Mouse (Mus musculus) cerebellum, postnatal 4 days (tissue): Measurements from ENCODE around the gene Lrrc17.

Experiments
- DNase-seq, 2 experiments: peaks; one replicate each; pipeline ENCODE4 v3.0.0; 2022; ENCODE audit warnings: low spot score in 2 of 2, mixed read lengths in 1 of 2

The Lrrc17 gene

DNA sequence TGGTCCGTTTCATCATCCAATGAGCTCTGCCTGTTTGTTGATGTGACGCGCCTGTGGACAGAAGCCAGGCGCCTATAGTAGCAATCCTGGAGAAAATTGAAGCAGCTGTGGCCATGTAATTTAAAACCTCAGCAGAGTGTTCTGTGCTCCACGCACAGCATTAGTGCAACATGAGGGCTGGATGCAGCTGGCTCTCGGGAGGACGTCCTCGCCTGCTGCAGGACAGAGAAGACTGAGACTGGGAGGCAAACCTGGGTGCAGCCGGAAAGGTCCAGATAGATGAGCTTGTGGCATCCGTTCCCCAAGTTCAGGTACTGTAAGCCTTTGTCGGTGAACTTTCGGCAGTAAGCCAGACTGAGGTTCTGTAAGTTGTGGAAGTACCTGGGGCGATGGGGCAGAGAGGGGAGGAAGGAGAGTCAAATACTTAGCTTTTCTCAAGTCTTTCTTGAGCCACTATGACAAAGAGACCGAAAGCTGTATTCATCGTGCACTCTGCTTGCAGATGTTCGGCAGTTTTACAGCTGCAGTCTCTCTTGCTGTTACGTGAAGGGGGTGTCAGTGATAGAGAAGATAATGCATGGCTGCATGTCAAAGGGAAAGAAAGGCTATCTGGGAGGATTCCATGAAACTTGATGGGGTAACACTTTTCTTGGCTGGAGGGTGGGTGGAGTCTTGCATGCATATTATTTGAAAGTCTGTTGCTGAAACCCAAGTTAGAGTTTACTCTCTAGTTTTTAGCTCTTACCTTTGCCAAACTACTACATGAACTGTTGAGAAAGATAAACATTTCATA, at the start of gene Lrrc17:
Gene Lrrc17, plus strand, starts transcription at position 151 of the 793 bp plus-strand sequence.
- DNase-seq: no peak

DNA sequence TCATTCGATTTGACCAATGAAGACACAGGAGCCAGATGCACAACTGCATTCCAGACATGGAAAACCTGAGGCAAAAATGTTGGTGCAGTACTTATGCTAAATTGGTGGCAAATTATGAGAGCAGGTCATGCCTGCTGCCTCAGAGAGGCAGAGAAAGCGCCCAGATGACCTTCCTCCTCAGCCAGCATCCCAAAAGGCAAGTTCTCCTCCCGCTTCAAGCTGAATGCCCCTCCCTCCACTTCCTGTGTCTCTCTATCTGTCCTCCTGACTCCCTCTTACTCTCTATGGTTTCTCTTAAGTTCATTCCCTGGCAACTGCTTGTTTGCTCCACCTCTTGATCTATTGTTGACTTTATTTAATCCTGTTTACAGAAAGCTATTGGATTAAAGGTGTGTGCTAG, 48.6 kb upstream of the Lrrc17 start:
- no peak for DNase-seq

DNA sequence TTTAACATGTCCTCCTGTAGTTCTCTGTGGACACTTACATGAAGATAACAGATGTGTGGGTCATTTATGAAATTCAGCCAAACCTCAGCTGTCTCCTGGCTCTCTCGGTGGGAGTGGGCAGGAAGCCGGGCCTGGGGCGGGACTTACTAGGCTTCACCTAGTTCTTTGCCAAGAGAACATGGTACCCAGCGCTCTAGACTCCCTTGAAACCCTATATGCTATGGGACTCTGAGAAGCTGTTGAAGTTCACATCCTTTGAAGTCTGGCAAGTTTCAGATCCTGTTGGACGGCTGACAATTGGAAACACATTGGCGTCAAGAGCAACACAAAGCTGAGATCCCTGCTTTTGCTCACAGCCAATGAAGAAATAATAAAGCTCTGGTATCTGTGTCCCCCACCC, 47.0 kb upstream of the Lrrc17 start:
- peak in 1 of 2 experiments; percentile 36 for DNase-seq

DNA sequence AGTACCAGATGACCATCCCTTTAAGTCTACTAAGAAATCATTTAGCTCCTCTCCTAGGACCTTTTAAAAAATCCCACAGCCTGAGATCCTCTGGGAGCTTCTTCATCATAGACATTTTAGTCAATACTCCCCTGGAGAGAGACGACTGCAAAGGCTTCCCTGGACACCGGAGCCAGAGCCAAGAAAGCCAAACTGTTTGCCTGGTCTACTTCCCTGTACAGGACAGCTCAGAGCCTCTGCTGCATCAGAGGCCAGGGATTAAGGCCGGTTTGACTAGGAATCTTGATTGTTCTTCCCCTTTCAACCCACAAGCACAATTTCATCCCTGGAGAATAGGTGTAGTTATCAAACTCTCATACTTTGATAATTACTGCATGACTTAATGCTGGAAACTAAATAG, 46.5 kb upstream of the Lrrc17 start:
- DNase-seq: no peak

DNA sequence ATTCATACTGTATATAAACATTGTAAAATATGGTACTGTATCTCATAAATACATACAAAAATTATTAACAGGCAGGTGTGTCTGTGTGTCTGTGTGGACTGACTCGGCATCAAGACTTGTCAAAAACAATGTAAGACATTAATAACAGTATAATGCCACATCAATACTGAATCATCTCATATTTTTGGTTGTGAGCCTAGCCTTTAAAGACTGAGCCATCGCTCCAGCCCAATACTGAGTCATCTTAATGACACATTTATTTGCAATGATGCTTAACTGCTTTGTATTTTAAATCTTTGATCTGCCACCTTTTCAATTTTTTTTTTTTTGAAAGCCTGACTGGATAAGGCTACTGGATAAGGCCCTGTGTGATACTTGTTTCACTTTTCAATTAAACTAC, 44.9 kb upstream of the Lrrc17 start:
- no peak for DNase-seq

DNA sequence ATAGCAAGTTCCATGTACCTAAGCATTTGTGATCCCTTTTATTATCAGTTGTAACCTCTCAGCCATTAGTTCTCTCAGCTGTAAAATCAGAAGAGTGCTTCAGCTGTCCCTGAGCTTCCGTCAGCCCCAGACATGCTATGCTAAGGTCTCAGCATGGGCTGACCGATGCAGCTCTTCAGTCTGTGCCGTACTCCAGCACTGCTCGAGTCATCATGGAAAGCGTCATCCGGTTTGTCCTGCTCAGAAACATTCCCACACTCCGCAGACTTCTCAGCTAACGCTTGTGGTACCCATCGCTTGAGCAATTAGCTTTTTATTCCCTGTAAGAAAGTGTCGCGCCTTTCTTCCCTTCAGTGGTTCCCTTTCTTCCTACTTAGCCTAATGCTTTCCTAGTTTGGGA, 44.4 kb upstream of the Lrrc17 start:
- DNase-seq: no peak

DNA sequence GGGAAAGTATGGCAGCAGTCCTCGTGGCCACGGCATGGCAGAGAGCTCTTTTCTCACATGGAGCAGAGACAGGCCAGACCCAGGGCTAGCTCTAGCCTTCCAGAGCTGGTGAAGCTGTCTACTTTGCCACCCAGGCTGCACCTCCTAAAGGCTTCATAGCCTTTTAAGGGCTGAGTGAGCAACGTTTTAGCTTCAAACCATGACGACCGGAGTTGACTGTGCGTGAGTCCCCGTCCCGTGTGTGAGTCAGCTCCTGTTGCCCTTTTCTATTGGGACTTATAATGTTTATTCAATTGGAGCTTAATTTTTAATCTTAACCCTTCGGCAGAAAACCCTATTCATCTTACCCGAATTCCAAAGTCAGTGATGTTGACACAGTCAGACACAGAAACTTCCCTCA, 43.2 kb upstream of the Lrrc17 start:
- no peak for DNase-seq

DNA sequence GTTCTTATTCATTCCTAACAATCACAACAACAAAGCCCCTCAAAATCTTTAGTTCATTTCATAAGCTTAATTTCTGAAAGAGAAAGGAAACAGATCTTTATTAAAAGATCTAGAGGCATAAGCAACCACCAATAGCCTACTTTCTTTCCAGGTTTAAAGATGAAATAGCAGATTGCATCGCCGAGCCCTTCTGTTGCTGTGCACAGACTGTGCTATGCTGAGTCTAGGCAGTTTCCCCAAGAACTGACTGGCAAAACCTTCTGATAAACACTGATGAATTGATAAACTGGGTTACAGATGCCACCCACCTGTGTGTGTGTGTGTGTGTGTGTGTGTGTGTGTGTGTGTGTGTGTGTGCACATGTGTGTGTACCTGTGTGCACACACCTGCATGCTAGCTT, 42.4 kb upstream of the Lrrc17 start:
- no peak for DNase-seq

DNA sequence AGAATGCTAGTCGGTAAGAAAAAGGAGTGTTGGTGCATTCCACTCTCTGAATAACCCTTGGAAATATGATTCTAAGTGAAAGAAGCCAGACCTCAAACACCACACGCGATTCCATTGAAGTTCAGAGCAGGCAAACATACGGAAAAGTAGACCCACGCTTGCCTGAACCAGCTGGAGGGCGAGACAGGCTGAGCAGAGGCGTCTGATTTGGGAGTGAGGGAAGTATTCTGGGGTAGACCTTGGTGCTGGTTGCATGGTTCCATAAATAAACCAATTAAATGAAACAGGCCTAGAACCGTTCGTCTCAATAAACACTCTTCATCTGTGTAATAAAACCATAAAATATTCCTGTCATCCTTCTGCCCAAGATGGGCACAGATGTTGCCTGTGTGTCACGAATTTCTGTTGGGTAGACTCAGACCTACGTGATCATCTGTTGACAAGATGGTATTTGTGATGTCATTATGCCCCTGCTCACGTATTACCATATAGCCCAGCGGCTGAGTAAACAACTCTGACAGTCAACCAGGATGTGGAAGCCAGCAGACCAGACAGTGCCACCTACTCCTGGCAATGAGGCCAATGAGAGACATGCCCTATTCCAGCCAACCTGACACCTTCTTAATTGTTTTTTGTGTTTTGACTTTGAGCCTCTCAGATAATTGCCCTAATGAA, 40.3 kb upstream of the Lrrc17 start:
- DNase-seq: no peak

DNA sequence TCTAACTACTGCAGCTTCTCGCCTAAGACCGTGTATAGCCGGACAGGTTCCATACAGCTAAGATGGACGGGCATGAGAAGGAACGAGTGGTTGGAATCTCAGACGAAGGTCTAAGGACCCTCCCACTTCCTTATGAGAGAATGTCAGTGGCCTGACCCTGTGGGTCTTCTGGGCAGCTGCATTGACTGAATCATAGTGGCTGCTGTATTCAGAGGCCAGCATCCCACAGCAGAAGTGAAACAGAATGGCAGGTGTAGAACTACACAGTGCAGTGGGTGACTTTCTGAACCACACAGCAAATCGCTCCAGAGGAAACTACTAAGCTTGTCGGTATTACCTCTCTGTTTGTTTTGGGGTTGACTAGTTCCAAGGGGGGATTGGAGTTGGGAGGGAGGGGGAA, 38.2 kb upstream of the Lrrc17 start:
- DNase-seq: no peak

DNA sequence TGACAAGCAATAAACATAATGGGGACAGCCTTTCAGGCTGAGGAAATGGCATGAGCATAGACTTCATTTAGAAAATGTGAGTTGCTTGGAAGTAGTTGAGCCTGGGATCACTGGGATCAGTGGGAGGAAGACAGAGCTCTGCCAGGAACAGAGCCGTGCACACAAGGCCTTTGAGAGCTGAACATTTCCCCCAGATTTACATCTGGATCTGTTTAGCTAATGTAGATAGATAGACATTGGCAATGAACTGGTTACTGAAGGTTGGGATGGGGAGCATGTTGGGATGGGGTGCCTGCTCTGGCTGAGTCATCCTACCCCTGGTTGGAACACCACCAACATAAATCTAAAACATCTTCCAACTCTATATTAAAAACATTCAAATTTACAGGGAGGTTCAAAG, 36.5 kb upstream of the Lrrc17 start:
- DNase-seq: no peak

DNA sequence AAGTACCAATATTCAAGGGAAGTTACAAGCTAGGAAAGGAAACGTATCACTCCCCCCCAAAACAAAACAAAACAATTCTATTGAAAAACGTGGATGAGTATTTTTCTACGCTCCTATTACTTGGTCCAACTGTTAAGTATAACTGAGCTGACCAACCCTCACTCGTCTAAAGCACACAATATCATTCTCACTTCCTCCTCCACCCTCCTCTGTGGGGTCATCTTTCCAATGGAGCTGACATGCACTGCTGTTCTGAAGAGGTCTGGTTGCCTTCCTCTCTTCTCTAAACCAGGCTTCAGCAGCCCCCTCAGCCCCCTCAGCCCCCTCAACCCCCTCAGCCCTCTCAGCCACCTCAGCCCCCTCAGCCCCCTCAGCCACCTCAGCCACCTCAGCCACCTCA, 33.6 kb upstream of the Lrrc17 start:
- DNase-seq: no peak

DNA sequence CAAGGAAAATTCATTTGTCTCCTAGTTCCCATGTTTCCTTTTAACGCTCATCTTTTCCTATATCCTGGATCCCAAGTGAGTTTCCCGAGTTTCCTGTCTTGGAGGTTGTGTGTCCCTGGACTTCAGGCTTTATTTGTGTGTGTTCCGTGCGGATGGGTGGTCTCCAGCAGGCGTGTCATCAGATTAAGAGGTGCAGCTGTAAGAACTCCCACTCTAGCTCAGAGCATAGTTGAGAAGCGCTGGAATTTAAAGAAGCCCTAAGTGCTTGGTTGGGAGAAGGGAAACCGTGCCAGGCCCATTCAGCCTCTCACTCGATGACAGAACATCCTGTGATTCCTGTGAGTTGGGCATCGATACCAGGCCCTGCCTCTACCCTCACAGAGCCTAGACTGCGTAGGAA, 30.0 kb upstream of the Lrrc17 start:
- DNase-seq: no peak

DNA sequence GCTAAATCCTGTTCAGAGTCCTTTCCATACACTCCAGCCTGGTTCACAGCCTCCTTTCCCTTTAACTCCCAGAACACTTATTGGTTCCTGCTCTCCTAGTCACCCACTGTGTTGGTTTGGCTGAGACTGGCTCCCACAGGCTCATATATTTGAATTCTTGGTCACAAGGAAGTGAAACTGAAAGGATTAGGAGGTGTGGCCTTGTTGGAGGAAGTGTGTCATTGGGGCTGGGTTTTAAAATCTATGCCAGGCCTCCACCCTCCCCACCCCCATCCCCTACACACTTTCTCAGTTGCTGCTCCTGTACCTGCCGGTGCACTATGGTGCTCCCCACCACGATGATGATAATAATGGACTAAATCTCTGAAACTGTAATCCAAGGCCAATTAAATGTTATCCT, 25.8 kb upstream of the Lrrc17 start:
- no peak for DNase-seq

DNA sequence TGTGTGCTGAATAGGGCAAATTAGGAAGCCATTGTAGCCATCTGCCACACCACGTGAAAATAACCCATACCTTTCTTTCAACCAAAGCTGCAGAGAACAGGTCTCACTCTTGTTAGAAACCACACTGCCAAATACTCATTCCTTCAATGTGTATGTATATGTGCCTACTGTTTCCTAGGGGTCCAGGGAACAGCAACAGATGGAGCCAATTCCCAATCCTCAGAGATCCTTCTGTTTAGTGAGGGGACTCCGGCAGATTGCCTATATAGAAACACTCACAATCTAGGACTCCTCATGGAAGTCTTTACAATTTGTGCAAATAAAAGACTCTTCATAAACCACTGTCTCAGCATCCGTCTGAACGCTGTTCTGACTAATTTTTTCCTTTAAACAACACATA, 25.2 kb upstream of the Lrrc17 start:
- DNase-seq: no peak

DNA sequence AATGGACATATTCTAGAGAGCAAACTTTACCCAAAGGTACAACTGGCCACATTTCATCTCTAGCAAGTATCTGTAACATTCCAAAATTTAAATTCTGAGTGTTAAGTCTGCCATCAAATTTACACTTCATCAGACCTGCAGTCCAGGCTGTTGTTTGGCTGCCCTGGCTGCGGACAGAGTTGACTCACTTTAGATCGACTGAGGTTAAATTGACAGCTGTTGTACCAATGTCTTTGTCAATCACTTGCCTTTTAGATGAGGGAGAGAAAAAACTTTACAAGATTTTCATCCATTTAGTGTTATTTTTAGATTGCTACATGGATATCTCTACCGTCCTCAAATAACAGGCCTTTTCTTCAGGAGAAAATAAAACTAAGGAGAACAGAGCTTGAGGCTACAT, 24.2 kb upstream of the Lrrc17 start:
- DNase-seq: no peak

DNA sequence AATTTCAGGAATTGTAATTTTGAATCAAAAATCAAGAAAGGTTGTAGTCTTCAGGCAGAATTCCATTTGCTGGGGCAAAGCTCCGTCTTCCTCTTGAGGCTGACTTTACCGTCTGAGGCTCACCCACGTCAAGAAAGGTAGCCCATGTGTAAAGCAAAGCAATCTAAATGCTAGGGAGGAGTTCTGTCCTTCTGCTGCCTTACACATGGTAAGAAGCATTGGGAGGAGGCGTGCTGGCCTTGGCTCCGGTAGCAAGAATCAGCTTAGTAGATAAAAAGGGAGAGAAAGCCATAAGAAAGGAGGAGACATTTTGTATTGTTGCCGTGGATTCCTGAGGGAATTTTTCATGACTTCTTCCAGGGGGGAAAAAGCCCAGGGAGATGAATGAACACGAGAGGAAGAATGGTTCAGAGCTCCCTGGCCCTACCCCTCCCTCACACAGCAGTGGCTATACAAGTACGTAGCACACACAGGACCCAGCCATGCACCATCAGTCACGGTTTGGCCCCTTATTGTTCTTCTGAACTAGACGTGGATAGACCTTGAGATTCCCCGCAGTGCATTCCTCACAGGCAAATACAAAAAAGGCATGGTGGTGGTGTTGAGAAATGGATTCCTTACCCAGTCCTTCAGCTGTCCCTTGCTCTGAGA, 16.4 kb upstream of the Lrrc17 start:
- DNase-seq: no peak

DNA sequence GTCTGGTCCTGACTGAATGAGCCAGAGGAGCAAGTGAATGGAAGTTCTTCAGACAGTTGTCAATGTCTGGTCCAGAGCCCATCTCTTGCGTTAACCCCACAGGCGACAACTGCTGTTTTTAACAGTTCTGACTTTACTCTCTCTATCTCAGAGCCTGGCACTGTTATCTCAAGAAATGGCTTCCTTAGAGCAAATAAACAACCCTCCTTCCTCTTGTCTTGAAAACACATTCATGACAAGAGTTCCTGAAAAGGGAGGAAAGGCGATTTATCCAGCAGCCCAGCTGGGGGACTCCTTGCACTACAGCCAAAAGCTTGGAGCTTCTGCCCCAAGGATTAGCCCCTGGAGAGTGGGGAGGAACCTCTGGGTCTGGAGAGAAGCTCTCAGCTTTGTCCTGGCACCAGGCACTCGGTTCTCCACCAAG, 15.9 kb upstream of the Lrrc17 start:
- no peak for DNase-seq

DNA sequence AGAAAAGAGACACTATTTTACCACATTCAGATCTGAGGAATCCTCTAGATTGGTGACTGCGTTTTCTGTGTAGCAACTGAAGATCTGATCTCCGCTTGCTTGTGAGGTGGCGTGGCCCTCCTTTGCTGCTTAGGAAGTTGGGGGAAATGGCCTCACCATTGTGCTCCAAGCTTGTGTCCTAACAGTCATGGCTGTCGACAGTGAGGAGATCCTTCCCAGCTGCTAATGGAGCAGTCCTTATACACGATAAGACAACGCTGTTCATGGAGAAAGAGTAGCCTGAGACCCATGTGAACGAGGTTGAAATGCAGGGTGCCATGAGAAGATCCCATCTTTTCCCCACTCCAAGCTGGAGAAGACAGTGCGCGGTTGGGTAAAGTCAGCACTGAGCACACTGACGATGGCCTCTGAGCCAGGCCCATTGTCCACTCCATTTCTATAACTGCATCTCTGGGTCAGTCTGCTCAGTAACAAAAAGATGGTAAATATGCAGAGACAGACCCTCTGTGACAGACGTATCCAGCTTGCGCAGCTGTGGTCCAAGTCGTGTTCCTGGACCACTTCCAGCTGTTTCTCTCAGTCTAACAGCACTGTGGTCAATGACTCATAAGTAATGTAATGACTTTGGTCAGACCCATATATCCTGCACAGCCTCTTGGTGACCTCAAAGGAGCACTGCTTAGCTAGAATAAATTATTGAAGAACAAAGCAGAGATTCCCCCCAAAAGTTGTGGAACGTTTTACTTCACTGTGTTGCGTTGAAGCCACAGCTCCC, 15.1 kb upstream of the Lrrc17 start:
- no peak for DNase-seq

DNA sequence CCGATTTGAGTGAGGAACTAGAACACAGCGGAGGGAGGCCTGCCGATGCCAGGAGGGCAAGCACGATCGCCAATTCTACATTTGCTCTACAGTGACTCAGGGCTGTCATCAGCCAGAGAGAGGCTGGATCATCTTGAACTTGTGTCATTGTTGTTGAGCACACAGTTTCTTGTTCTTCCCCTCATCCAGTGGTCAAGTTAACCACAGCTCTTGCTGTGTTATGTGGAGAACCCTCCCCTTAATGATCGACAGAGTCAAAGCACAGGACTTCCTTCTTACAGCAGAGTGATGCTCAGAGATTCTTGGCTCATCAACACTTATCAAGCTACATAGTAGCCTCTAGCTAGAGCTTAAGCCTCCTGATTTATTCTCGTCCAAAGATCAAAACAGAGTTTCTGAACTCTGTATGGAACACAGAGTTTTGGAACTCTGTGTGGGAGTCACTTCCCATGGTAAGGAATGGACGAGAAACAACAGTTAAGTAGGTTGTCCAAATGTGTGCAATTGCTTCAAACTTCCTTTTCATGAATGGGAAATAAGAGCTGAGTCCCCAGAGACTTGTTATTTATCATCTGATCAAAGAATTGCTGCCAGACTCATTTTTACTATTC, 14.1 kb upstream of the Lrrc17 start:
- no peak for DNase-seq

DNA sequence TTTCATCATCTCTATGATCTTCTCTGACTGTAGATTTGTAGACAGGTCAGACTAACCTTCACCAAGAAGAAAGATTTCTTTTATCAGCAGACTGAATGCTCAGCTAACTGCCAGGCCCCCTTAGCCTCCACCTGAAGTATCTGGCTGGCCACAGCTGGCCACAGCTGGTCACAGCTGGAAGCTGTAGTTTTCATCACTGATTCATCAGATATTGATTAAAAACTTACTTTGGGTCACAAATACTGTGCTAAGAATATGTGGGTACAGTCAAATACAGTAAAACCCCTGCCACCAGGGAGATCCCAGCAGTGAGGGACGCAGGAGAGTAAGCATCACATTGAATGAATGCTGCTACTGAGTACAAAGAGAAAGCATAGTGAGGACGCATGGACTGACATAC, 11.2 kb upstream of the Lrrc17 start:
- DNase-seq: no peak

DNA sequence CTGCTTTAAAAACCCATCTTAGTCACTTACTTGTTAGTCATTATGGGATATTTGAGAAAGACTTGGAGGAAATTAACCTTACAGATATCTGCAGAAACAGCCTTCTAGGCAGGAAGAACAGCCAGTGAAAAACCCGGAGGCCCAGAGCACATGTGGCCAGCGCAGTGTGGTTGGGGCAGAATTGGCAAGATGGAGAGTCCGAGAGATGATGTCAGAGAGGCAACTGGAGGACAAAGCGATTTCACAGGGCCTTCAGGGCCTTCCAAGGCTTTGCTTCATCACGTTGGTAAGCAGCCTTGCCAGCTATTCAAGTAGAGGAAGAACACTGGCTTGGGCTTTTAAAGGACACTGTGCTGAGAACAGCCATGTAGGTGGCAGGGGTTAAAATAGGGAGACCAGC, 10.4 kb upstream of the Lrrc17 start:
- no peak for DNase-seq
